ENCODE assay signal across 20 mouse cellular contexts in the genomic region with DNA sequence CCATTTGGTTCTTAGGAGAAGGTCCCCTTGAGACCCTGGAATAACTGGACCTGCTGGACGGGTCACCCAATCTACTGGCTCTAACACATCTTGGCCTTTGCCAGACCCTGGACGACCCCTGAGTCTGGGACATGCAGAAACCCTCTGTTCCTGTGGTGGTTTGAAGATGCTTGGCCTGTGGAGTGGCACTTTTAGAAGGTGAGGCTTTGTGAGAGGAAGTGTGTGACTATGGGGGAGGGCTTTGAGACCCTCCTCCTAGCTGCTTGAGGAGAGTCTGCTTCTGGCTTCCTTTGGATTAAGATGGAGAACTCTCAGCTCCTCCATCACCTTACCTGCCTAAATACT.
"Had no signal": no experiment of that assay in that cellular context is flagged by ENCODE, and none has a peak within 500 bp of the region (broad histone marks: within the 10 kb centered on the region; RNA-seq: fewer than 3 reads in every experiment).

No protein-coding gene starts in this region.

- H3K9me3 ChIP-seq: midbrain, embryonic 12.5 days; neural tube, embryonic 13.5 days; neural tube, embryonic 15.5 days; stomach, embryonic 15.5 days had no signal

- H3K27ac ChIP-seq: midbrain, embryonic 12.5 days; neural tube, embryonic 13.5 days; neural tube, embryonic 15.5 days; stomach, embryonic 15.5 days; stomach, postnatal 0 days had no signal

- H3K27me3 ChIP-seq: midbrain, embryonic 12.5 days; neural tube, embryonic 13.5 days; neural tube, embryonic 15.5 days; stomach, embryonic 15.5 days had no signal

- H3K4me2 ChIP-seq: lung, embryonic 14.5 days; midbrain, embryonic 12.5 days; neural tube, embryonic 13.5 days; neural tube, embryonic 15.5 days; stomach, embryonic 15.5 days had no signal

- H3K36me3 ChIP-seq: midbrain, embryonic 12.5 days; neural tube, embryonic 13.5 days; neural tube, embryonic 15.5 days; stomach, embryonic 15.5 days had no signal

- H3K4me3 ChIP-seq: midbrain, embryonic 12.5 days; myocyte; neural tube, embryonic 13.5 days; neural tube, embryonic 15.5 days; stomach, embryonic 15.5 days had no signal

- H3K9ac ChIP-seq: lung, embryonic 14.5 days; midbrain, embryonic 12.5 days; neural tube, embryonic 13.5 days; neural tube, embryonic 15.5 days; stomach, embryonic 15.5 days had no signal

- DNase-seq: lung, adult 18-20 months; lung, embryonic 14.5 days; lung, postnatal 10 days; lung, postnatal 4 days; midbrain, embryonic 14.5 days; retina, postnatal 1 day; right cerebral cortex, adult 18-20 months; right cerebral cortex, postnatal 25 days; right cerebral cortex, postnatal 4 days; spleen, adult 18-20 months; thymus, adult 2 months; thymus, postnatal 25 days; thymus, postnatal 4 days had no signal

- ATAC-seq: midbrain, embryonic 16.5 days had no signal

- H3K4me1 ChIP-seq: midbrain, embryonic 12.5 days; neural tube, embryonic 13.5 days; neural tube, embryonic 15.5 days; stomach, embryonic 15.5 days had no signal
